Mouse (Mus musculus): ENCODE measurements around the gene Gm826.

Gm826 gene

DNA sequence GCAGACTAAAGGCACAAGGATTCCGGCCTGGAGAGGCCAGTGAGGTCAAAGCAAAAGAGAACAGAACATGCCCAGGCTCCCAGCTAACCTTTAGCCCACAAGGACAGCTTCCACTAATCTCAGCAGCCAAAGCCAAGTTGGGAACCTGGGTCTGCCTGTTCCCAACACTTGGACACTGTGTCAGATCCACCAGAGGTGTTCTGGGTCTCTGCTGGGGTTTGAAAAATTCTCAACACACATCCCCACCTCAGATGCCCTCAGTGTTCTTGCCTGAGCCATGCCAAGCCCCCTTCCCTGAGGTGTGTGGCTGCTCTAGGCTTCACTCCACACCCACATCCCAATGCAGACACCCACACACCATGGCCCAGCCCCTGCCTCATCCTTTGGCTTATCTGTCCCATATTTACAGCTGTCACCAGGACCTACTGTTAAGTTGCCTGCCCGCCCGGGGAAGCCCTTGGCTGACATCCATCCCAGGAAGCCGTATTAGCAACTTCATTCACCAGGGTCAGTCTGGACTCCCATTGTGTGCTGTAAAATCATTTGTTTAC lies at the start of gene Gm826:
Gm826 (minus strand) TSS at position 52 of the 551 bp plus-strand sequence.
- in situ Hi-C loops (cut with MboI, MseI), result no loop called here

DNA sequence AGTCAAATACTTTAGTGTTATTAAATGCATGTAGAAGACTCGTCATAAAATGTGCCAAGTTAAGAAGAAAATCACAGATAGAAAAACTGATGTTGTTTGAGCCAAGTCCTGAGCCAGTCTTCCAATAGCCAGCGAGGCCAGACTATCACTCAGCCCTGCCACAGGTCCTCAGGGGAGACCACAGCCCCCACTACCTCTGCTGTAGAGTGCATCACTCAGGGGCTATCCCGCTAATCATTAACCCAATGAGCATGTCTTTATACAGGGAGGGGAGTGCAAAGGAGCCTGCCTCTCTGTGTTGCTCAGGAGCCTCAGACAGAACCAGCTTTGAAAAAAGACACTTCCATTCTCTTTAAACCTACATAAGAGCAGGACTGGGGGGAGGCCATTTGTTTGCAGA lies 49.5 kb upstream of the Gm826 start:
- in situ Hi-C loops (cut with MboI, MseI), result no loop called here

DNA sequence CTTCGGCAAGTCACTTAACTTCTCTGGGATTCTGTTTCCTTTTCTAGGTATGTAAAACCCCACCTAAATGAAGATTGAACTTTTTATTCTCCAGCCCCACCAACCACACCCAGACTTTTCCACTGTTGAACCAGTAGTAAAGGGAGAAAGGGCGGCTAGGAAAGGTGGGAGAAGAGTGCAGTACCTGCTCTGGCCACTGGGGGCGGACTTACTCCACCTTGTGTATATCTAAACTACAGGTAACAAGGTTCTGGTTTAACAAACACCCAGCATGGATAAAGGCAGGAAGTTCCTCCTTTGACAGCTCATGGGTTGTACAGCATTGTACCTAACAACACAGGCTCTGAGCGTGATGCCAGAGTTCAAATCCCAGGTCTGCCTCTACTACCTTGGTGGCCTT lies 44.3 kb upstream of the Gm826 start:
- in situ Hi-C loops (cut with MboI, MseI), result loop anchor here (5.0 kb wide), 1 partner anchor 199 kb away; no protein-coding TSS in a partner anchor

DNA sequence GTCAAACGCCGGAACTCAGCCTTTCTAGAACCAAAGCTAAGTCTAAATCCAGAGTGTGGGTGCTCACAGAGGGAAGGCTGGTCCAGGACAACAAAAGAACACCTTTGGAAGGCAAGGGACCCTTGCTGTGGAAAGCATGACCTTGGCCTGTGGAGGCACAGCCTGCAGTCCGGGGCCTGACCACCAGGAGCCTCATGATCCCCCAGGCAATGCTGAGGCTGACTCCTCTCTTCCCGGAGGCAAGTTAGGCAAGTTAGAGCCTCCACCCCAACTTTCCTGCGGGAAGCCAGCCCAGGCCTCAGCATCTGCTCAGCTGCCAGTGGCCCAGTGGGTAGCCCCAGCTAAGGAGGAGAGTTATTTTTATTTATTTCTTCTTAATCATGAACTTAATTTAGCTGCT lies 42.3 kb upstream of the Gm826 start:
- in situ Hi-C loops (cut with MboI, MseI), result loop anchor here (5.0 kb wide), 1 partner anchor 201 kb away; no protein-coding TSS in a partner anchor

DNA sequence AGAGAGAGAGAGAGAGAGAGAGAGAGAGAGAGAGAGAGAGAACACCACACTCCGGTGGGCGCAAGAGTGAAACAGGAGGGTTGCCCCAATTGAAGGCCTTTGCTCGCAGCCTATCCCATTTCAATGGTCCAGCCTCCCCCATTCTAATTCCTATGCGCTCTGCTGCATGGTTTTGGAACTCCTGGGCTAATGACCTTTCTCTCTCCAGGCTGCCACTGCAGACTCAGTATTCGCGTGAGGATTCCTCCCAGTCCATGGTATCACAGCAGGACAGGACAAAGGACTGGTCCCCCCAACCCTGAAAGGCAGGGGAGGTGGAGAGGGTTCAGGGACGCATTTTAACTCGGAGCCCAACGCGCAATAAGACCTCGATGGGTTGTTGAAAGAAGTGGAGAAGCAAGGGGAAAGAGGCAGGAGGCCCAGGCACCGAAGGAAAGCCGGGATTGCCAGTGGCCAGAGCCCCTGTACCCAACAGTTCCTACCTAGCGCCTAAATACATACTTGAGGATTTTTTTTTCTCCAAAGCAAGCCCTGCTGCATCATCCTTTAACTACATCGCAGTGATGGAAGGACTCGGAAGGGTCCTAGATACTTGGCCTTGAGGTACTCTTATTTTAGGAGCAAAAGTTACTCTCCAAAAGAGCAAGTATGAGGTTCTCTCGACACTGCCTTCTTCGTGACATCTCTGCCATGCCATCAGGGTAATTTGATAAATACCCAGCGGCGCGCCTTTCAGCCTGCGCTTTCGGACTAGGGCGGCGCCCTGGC lies 35.9 kb upstream of the Gm826 start:
- in situ Hi-C loops (cut with MboI, MseI), result no loop called here

DNA sequence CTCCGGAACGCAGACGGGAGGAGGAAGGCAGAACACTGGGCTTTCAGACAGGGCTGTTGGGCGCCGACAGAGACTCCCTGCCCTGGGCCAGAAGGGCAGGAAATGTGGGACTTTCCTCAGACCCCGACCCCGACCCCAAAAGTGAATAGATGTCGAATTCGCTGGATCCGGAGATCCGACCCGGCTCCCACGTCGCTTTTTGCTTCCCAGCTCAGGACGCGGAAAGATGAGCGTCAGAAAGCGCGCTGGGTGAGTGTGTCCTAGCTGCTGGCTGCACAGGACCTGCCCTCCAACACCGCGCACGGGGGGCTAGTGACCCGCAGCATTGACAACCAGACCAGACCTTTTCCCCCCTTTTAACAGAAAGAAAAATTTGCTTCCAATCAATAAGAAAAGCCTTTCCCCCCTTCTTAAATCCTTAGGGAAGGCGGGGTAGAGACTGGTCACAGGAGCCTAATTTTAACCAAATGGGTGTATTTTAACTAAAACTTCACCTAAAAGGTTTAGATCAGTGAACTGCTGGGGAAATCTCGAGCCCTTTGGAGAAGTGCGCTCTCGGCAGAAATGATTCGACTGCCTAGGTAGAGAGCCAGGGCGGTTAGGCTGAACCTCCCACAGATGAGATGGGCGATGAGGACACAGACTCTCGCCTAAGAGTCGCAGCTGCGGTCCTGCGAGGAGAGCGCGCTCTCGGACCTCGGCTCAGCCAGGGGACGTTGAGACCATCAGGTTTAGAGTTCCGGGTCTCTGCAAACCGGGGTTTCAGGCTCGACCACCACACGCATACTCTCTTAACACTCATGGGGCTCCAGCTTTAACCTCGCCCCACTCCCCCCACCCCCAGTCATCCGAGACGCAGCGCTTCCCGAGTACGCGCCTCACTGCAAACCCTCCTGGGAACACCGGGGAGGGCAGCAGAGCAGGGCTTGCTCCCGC lies 34.7 kb upstream of the Gm826 start:
- in situ Hi-C loops (cut with MboI, MseI), result no loop called here

DNA sequence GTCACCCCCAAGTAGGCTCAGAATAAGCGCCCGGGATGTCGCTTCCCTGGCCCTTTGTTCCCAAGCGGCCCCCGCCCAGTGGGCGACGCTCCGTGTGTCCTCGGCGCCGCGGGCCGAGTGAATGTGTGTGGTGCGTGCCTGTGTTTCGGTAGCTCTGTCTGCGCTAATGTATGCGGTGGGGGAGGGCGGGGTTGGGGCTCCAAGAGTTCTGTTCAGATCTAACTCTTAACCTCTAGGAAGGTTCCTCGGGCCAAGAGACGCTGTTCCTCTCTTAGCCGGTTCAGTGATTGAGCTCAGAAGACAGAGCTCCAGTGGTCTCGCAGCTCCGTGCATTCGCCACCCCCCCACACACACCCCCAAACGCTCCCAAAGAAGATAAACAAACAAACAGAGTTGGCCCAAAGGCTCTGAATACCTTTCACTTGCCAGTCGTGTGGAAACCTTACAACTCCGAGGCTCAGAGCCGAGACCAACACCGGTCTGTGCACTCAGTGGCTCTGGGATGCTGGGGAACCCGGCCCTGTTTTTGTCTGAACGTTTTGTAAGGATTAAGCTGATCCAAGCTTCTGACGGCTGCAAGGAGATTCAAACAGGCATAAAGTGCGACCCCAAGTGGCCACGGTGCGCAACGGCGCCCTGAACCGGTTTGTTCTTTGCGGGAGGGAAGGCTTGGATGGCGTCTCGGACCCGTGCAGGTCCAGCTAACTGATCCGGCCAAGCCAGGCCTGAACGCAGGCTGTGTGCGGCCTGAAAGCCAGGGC lies 33.7 kb upstream of the Gm826 start:
- in situ Hi-C loops (cut with MboI, MseI), result no loop called here

DNA sequence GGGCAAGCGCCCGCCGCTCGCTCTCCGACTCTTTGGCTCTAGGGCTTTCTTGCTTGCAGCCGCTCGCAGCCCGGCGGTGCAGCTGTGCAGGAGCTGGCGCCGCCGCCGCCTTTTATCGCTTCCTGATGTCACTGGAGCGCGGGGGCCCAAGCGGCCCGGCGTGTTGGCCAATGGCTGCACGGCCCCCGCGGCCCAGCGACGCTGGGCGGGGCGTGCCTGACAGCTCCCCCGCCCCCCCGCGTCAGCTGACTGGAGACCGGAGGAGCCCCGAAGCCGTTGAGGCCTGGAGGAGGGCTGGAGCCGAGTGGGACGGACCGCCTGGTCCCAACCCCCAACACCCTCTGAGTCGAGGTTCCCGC lies 33.0 kb upstream of the Gm826 start, which contains the start of gene Mafb:
Mafb (minus strand) TSS at position 86 of the 359 bp plus-strand sequence.
- in situ Hi-C loops (cut with MboI, MseI), result no loop called here

DNA sequence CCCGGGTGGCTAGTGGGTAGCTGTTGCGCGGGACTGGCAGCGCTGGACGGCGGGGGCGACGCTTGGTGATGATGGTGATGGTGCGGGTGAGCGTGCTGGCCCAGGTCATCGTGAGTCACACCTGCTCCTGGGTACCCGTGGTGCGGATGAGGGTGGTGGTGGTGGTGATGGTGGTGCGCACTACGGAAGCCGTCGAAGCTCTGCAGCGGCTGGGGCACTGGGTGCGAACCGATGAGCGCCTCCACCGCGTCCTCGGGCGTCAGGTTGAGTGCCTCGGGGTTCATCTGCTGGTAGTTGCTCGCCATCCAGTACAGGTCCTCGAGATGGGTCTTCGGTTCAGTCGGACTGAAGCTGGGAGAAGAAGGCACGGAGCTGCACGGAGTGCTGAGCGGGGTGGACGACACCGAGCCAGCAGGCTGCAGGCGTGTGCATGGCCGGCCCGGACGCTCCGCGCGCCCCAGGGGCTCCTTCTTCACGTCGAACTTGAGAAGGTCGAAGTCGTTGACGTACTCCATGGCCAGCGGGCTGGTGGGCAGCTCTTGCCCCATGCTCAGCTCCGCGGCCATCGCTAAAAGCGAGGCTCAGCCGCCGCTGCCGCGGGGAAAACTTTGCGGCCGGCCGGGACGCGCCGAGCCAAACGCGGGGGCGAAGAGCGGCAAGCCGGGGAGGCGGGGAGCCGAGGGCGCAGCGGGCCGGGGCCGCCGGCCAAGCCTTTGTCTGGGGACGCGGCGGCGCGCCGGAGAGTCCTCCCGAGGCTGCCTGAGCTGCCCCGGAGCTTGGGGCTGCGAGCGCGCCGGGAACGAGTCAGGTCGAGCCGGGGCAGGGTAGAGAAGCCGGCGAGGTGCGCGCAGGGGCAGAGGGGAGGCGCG lies 32.4 kb upstream of the Gm826 start:
- in situ Hi-C loops (cut with MboI, MseI), result no loop called here

DNA sequence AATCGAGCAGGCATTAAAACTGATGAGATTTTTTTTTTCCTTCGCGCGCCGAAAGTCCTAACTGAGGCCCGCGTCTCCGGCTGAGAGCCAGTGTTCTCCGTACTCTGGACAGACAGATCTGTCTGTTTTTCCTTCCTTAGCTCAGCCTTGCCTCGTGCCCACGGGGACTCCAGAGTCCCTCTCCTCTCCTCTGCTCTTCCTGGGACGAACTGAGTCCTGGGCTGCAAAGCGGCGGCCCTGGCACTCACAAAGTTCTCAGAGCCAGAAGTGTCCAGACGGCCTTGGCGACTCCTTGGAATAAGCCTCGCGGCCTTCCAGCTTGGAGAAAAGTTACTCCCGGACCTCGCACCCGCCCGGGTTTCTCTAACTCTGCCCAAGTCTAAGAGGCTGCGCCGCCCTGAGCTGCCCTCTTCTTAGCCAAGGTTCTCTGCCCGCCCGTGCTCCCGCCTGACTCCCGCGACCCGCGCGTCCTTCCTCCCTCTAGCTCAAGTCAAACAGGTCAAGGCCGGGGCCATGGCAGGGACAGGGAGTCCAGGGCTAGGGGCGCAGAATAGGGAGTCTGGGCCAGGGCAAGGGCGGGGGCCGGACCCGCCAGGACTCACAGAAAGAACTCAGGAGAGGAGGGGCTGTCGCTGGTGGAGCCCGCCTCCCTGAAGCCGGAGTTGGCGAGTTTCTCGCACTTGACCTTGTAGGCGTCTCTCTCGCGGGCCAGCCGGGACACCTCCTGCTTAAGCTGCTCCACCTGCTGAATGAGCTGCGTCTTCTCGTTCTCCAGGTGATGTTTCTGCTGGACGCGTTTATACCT lies 31.3 kb upstream of the Gm826 start:
- in situ Hi-C loops (cut with MboI, MseI), result no loop called here

DNA sequence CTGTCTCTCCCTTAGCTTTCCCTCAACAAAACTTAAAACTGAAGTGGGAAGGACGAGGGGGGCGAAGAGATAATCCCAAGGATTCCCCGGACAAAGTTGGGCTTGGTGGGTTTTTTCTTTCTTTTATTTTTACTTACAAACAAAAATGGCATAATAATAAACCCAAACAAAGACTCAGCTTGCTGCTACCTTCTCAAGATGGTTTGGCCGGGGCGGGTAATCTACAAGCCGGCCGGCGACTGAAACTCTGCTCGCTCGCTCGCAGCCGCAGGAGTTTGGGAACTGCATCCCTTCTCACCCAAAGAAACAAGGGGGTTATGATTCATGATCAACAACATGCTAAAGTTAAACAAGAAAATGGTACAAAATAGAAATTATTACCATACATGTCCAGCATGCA lies 30.7 kb upstream of the Gm826 start:
- in situ Hi-C loops (cut with MboI, MseI), result no loop called here

DNA sequence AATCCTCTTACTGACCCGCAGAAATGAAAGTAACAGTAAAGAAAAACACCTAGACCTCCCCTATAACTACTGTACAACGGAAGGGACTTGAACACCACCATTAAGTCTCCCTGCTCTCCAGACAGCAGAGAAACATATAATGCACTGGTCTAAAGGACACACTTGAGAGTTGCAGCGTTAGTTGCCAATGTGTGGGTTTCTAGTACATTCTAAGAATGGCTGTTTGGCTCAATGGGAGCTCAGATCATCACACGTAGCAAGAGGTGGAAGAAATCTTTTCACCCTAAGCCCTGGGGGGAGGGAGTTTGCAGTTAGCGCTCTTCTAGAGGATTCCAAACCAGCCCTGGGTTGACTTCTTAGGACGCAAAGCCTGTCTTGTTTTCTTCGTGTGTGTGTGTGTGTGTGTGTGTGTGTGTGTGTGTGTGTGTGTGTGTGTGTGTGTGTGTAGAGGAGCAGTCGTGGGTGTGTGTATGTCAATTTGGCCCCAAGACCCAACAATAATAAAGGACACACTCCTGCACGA lies 30.2 kb upstream of the Gm826 start:
- in situ Hi-C loops (cut with MboI, MseI), result no loop called here

DNA sequence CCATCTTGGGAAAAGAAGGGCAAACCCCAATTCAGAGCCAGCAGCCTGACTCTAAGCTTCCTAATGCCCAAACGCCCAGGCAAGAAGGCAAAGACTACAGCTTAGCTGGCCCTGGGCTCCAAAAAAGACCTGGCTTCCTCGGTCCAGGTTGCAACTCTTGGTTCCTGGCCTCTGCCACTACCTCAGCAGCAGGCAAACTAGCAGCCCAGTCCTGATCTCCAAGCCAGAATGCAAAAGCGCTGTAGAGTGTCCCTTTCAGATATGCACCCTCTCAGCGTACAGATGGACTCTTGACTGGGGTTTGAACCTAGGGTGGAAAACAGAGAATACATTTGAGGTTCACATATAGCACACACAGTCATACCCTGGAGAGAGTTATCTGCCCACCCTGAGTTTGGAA lies 29.2 kb upstream of the Gm826 start:
- in situ Hi-C loops (cut with MboI, MseI), result no loop called here

DNA sequence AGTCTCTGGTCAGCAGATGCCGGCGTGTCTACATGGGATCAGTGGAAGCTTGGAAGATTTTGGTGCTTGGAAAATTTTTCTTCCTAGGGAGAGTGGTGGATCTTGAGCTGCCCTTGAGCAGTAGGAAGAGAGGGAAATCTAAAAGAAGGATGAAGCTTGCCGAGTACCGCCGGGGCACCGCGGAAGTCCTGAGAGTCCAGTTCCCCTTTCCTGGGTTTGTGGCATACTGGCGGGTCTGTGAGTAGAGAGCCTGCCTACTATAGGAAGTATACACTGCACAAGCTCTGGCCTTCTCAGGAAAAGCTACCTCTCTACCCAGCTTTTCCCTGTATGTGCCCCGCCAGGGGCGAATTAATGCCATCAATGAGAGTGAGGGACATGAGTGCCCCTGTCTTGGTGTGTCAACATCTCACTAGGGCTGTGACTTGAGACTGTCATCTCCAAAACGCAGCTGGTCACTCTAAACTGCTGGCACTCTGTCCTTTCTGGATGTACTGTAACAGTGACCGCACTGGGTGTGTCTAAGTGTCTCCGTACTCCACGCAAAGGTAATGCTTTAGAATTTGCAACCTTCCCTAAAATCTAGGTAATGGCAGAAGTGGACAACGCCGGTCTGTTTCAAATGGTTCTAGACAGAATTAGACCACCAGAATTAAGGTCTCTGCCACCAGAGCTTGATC lies 27.6 kb upstream of the Gm826 start:
- in situ Hi-C loops (cut with MboI, MseI), result no loop called here

DNA sequence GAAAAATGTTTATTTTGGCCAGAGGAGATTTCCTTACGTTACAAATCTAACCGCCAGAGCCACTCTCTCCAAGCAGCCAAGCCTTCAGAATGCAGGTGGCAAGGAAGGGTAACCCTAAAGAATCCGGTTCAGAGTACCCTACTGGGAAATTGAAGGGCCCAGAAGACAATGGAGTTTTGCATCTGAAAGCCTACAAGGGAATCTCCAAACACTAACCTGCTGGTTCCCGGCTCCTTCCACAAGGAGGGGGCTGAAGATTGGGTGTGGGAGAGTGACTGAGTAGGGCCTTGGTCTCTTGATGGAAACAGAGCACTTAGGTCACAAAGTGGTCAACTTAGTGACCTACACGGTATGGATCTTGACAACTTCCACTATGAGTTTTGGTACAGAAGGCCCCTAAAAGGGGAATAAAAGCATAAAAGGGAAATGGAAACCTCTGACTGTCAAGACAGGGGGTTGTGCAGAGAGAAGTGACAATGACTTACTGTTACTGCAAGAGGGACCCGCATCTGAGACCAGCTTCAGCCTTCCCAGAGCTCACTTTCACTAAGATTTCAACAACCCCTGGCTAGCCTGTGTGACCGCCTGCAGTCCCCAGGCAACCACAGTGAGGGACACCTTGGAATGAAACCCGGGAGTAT lies 26.4 kb upstream of the Gm826 start:
- in situ Hi-C loops (cut with MboI, MseI), result no loop called here

DNA sequence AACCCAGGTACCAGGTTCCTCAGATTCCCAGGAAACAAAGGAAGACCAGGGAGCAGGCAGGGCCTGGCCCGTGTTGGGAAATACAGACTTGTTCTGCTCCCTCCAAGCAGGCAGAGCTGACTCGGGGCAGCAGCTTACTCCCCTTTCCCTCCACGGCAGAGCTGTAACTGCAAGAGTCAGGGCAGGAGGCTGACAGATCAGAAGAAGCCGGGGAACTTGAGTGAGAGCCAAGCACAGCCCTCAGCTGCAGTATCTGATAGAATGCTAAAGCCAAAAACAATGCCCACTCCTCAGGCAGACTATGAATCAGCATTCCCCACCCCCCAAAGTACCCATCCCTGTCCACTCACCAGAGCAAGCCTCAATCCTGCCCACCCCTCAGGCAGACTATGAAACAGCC lies 24.9 kb upstream of the Gm826 start:
- in situ Hi-C loops (cut with MboI, MseI), result no loop called here

DNA sequence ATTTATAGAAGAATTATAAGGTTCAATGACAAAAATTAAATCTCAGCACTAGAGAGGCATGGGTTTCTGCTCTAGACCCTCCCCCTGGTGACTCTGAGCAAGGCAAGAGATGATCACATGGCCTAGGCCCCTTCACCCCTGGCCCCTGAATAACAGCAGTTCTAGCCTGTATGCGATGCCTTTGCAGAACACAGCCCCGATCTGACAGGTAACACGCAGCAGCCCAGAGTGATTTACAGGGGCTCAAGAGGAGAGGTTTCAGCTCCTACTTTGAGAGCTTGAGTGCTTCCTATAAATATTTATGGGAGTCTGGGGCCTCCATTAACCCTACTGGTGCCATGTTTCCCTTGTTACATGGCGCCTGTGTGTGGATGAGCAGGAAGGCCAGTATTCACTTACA lies 23.5 kb upstream of the Gm826 start:
- in situ Hi-C loops (cut with MboI, MseI), result no loop called here

DNA sequence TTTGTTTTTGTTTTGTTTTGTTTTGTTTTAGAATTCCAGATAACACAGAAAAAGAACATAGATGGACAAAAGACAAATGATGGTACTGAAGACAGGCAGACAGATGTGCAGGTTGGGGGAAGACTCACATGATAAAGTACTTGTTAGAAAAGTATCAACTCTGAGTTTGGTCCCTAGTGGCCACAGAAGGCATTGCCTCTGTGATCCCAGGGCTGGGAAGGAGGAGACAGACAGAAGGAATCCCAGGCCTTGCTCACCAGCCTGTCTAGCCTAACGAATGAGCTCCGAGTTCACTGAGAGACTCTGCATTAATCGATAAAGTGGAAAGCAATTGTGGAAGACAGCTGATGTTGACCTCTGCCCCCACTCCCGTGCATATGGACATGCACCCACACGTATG lies 22.2 kb upstream of the Gm826 start:
- in situ Hi-C loops (cut with MboI, MseI), result no loop called here

DNA sequence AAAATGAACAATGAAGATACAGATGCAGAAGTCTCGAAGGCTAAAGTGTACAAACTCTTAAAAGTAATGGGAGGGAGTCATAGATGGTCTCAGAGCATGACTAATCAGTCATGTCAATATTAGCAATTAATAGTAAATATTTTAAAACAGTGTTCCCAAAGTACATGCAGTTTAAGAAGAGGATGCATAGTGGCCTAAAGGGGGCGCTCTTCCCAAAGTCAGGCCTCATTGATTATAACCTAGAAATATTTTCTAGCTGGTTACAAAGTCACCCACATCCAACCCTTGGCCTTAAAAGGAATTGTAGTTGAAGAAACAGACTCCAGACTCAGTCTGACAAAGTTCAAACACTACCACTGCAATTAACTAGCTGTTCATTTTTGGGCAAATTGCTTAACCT lies 20.4 kb upstream of the Gm826 start:
- in situ Hi-C loops (cut with MboI, MseI), result no loop called here
